Mouse (Mus musculus) liver, embryonic 18 days (tissue): Measurements from ENCODE around the gene Tjap1. TPM values are rescaled to one million over a fixed set of nuclear protein-coding genes. Genes with fewer than 3 reads are reported as not detected.

Experiments used
- polyA plus RNA-seq: library from polyadenylated mRNA; depleted of rRNA; stranded (reverse); fragments of >200 nt; gene quantifications from 2 replicates; pipeline ENCODE4 v1.2.3, GENCODE M21; 2012; rRNA removed

Tjap1 gene
- polyA plus RNA-seq, result 9.1 and 9.2 TPM in 2 replicates

DNA sequence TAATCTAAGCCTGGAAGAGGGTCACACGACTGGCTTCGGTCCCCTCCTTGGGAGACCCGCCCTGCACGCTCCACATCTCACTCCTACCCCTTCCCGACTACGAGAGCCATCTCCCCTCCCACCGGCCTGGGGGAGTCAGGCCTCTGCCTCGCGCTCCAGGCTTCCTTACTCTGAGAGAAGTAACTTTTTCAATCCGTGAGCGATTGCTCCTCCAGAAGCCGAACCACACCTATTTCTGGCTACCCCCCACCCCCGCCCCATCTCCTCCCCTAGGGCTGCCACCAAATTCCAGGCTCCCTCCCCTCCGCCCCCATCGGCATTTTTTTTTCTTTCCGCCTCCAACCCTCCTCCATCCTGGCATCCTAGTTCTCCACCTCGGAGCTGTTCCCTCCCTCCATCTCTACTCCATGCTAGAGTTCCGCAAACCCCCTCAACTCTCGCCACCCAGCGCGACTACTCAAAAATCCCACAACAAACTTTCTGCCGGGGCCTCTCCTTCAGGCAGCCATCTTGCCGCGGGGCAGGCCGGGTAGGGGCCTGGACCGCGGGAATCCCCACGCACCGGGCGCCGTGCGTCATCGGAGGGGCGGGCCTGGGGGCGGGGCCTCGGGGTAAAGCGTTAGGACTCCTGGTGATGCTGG, at the start of gene Tjap1:
Tjap1 (minus strand) TSS at position 544 of the 641 bp plus-strand sequence.

DNA sequence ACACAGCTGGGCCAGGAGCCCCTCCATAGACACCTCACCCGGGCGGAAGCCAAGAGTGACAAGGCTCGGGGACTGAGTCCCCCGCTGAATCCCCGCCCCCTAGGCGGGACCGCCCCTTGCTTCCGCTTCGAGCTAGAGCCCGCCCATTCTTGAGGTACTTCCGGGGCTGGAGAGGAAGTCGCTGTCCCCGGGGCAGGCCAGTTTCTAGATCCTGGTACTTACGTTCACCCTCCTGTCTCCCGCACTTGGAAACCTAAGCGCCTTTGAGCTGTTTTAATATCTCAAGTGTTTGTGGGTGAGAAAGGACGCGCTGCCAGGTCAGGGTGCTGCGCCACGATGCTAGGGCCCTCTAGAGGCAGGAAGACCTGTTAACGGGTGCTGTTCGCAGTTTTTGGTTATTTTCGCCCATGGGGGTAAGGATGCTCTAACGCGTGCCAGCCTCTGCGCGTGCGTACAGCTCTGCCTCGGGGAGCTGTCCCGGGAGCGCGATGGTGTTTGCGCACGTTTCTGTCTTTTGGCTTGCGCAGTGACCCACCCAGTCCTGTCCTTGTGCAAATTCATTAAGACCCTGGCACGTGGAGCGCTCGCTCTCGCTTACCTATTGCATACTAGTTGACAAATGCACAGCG, 45.2 kb upstream of the Tjap1 start, which contains the start of gene Abcc10:
Abcc10 (minus strand) TSS at position 447 of the 629 bp plus-strand sequence.

DNA sequence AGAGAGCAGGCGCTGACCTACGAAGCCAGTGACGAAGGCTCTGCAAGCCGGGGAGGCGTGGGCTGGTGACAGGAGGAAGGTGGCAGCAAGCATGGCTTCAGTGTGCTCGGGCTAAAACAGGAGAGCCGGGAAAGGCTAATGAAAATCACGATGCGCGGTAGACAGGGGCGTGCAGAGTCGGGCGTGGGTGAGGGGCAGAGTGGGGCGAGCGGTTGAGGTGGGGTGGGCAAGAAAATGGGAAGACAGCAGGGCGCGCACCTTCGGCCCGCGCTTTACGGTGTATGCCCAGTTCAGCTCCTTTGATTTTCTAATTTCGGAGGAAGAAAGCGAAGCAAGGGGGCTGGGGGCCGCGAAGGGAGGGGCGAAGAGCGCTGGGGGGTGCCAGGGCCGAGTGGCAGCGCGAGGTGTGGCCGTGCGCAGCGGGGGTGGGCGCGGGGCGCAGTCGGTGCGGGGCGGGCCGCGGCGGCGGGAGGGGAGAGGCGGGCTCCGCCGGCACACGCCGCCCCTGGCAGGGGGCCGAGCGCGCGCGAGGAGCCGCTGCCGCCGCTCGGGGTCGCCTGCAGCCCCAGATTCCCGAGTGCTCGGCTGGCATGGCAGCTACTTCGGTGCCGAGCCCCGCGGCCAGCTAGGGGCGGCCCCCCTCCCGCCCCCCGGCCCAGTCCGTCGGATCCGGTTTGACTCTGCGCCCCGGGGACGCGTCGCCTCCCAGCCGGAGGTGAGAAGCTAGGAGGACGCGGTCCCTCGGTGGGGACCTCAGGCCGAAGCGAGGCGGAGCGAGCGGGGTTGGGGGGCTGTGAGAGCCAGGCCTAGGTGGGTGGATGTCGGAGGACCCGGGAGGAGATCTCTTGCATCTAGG, 14.8 kb upstream of the Tjap1 start, which contains the start of gene Dlk2:
Dlk2 (plus strand) TSS at position 58 of the 856 bp plus-strand sequence.

DNA sequence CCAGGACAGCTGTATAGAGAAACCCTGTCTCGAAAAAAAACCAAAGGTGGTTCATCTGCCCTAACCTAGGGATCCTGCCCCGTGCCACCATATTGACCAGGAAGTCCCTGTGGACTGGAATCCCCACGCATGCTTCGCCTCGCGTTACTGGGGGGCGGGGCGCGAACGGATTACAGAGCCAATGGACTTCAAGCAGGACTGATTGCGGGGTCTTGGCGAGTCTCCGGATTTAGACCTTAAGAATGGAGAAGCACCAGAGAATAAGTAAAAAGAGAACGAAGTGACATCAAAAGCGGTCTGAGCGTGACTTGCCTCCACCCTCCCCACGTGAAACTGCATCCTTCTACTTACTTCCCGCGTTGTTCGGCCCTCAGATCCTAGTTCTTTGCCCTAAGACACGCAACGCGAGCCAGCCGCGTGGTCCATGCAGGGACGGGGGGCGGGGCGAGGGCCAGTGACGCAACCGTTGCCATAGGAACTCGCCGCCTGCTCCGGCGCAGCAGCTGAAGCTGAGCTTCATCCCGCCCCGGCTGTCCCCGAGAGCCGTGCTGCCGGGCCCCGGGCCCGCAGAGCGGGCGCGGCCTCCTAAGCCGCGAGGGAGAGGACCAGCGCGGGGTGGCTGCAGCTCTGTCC, 29.3 kb downstream of the Tjap1 start, which contains the start of gene Lrrc73:
Lrrc73 (plus strand) TSS at position 80 of the 633 bp plus-strand sequence.

DNA sequence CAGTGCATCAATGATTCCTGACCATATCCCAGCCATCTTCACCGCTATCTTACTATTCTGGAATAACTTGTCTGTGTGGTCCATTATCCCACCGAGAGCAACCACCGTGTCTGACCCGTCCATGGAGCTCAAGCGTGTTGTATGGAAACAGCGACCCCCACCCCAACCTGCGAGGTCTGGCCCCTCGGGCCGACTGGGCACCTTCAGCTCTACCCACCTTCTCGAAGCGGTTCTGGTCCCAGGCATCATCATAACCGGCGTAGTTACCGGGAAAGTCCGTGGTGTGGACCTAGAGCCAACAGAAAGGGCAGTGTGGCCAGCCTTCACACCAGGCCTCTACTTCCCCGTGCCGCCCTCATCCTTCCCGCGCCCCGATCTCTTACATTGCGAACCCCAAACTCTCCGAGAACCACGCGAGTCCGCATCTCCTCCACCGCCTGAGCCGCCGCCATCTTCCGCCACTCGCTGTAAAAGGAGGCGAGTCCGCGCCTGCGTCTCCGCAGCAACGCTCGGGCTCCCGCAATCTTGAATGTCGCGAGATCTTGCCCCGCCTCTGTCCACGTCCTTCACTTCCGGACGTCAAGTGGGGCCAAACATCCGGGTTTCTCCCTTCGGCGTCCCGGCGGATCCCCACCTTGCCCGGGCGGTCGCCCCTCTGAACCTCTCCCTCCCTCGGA, 35.2 kb downstream of the Tjap1 start, which contains the start of the genes Polr1c and Yipf3:
Polr1c (minus strand) TSS at position 543 of the 677 bp plus-strand sequence.
Yipf3 (plus strand) TSS at position 569 of the 677 bp plus-strand sequence.

Other genes starting within 250 kb of the Tjap1 start
- gene Mrps18a, start 172.0 kb downstream of the Tjap1 start, polyA plus RNA-seq, result 24.6 and 25.1 TPM in 2 replicates
- 1.4 and 1.6 TPM in 2 replicates for gene Rsph9, start 138.8 kb downstream of the Tjap1 start, polyA plus RNA-seq
- gene Mad2l1bp, start 129.5 kb downstream of the Tjap1 start, polyA plus RNA-seq, result 19.4 and 20.0 TPM in 2 replicates
- 88.1 and 108 TPM in 2 replicates for gene Gtpbp2, start 122.0 kb downstream of the Tjap1 start, polyA plus RNA-seq
- 5.7 and 5.9 TPM in 2 replicates for gene Polh, start 80.4 kb downstream of the Tjap1 start, polyA plus RNA-seq
- gene Xpo5, start 80.2 kb downstream of the Tjap1 start, polyA plus RNA-seq, result 10.5 and 11.9 TPM in 2 replicates
- gene Polr1c, start 35.0 kb downstream of the Tjap1 start, polyA plus RNA-seq, result 31.3 and 34.1 TPM in 2 replicates
- gene Yipf3, start 34.9 kb downstream of the Tjap1 start, polyA plus RNA-seq, result 36.4 and 36.8 TPM in 2 replicates
- 0.08 and 0.12 TPM in 2 replicates for gene Lrrc73, start 29.5 kb downstream of the Tjap1 start, polyA plus RNA-seq
- gene Dlk2, start 14.4 kb upstream of the Tjap1 start, polyA plus RNA-seq, result 0.02 TPM in 2 replicates
- 2.9 and 3.6 TPM in 2 replicates for gene Abcc10, start 45.3 kb upstream of the Tjap1 start, polyA plus RNA-seq
- gene Zfp318, start 100.7 kb upstream of the Tjap1 start, polyA plus RNA-seq, result 2.4 and 2.8 TPM in 2 replicates
- gene Crip3, start 145.9 kb upstream of the Tjap1 start, polyA plus RNA-seq, result 0.10 and 0.14 TPM in 2 replicates
- not detected in 2 replicates for gene Slc22a7, start 155.4 kb upstream of the Tjap1 start, polyA plus RNA-seq
- gene Ttbk1, start 204.6 kb upstream of the Tjap1 start, polyA plus RNA-seq, result 0.01 TPM in 2 replicates
- gene Dnph1, start 213.7 kb upstream of the Tjap1 start, polyA plus RNA-seq, result 6.1 TPM in 2 replicates